Mouse (Mus musculus) urinary bladder, postnatal 25 days (tissue): ENCODE results near the gene Lipk.

Experiments
- DNase-seq: peaks from one replicate; pipeline ENCODE4 v3.0.0; 2022; ENCODE audit warnings: low spot score

Gene Lipk

DNA sequence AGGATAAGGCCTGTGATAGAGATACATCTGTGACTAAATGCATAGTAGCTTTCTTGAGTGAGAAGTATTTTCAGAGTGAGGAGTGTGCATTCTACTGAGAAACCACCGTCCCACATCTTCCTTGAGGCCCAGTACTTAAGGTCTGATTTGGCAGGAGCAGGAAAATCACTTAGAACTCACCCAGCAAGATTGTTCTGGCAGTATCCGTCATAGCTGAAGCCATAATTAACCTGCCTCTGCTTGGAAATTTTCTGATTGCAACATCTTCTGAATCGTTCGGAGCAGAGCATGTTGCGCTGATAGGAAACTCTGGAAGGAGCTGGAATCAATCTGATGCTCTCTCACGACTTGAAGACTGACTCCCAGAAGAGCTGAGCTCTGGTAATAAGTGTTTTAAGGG lies at the start of gene Lipk:
TSS of gene Lipk (plus strand) at position 289 of the 400 bp plus-strand sequence.
- DNase-seq: no peak

DNA sequence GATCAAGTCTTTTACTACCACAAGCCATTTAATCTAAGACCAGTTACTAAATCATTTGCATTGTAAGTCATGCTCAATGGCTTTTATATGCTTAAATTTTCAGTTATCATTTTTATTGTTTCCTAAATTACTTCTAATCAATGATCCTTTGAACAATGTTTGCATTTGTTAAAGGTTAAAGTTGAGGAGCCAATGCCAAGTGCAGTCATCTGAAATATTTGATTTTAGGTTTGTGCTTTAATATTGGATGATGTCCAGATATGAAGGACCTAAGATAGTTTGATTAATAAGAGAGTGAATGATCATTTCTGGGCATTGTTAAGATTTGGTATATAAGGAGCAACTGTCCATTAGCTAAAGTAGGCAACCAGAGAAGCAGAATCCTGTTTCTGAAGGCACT lies 47.2 kb upstream of the Lipk start, which contains the start of gene Lipf:
TSS of gene Lipf (plus strand) at position 301 of the 400 bp plus-strand sequence.
- DNase-seq: no peak

DNA sequence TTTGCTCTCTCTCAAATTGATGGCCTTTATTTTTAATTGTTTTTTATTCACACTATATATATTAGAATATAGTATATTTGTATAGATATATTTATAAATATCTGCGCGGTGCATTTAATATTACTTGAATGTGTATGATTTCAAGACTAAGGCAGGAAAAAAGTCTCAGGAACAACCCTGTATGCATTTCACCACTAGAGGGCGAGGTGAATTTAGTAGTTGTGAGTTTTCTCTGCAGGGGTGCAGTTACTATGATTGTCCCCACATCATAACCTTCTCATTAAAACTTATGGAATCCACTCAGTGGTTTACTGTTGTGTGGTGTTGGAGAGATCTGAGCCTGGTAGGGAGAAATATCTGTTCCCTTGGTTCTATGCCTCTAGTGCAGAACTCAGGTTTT lies 29.1 kb upstream of the Lipk start:
- no peak for DNase-seq

DNA sequence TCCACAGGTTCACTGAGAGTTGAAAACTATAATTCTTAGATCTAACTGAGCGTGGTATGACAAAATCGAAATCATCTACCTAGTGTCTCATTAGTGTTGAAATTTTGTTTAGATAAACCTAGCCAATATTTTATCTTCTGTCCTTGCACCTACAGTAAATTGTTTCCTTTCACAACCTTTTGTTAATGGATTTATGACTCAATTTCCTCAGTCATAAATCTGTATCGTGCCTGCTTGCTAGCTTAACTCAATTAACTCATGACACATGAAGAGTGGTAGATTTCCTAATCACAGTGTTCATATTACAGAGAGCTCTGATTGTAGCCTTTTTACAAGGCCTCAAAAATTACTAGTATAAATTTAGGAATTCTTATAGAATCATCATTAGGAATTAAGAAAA lies 25.0 kb upstream of the Lipk start:
- DNase-seq: no peak

DNA sequence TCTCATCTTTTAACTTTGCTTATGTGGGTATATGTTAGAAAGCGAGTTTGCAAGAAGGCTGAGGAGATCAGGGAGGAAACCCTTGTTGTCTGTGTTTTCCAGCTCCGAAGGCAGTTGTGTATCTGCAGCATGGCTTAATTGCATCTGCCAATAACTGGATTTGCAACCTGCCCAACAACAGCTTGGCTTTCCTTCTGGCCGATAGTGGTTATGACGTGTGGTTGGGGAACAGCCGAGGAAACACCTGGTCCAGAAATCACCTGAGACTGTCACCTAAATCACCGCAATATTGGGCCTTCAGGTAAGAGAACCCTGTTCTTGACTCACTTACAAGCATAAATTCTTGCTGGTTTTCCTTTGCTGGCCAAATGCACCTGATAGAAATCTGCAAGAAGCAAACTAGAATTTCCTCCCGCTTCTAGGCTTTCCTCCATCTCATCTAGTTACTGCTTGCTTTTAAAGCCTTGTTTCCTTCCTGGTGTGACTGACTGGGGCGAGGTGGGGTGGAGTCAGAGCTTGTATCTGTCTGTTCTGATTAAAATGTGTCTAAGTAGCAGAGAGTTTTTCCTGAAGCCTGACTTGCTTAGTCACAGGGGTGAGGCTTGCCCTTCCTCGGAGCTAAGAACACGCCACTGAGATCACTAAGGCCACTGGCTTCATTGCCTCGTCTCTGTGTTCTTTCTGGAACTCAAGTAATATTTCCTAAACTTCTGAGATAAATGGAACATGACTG lies 13.5 kb downstream of the Lipk start:
- DNase-seq: no peak

DNA sequence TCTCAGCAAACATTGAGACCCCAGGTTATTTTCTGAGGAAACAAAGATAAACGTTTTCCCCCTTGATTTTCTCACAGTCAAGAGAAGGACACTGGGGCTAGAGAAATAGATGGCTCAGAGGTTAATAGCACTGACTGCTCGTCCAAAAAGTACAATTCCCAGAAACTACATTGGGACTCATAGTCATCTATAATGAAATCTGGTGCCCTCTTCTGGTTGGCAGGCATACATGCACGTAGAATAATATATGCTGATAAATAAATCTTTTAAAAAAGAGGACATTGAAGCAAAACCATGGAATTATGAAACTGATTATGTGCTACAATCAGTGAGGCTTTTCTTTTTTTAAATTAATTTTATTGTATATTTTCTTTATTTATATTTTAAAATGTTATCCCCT lies 14.7 kb downstream of the Lipk start:
- no peak for DNase-seq

DNA sequence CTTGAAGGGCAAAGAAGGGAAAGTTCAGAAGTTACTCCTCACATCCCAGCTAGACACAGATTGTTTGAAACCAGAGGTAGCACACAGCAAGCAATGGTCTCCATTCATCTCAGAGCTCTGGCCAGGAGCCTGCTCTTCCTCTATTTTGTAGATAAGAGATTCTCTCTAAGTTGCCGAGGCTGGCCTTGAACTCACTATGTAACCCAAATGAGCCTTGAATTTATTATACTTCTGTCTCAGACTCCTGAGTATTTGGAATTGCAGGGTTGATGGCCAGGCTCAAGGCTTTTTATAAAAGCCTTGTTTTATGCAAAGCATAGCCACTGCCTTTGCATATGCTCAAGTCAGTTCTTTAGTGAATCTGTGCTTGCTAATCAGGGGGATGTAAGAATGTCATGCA lies 31.6 kb downstream of the Lipk start:
- no peak for DNase-seq

DNA sequence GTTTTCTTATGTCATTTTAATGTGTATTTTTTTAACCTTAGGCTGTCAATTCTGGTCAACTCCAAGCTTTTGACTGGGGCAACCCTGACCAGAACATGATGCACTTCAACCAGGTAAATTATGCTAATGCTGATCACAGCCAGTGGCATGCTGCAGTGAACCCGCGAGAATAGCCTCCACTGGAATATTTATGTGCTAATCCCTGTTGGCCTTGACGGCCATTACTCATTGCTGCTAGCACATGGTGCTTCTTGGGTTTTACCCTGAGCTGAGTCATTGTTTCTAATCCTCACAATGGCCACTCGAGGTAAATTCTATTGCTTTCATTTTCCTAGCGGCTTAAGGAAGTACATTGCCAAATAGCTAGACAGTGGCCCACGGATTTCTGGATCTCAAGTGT lies 34.9 kb downstream of the Lipk start:
- no peak for DNase-seq

DNA sequence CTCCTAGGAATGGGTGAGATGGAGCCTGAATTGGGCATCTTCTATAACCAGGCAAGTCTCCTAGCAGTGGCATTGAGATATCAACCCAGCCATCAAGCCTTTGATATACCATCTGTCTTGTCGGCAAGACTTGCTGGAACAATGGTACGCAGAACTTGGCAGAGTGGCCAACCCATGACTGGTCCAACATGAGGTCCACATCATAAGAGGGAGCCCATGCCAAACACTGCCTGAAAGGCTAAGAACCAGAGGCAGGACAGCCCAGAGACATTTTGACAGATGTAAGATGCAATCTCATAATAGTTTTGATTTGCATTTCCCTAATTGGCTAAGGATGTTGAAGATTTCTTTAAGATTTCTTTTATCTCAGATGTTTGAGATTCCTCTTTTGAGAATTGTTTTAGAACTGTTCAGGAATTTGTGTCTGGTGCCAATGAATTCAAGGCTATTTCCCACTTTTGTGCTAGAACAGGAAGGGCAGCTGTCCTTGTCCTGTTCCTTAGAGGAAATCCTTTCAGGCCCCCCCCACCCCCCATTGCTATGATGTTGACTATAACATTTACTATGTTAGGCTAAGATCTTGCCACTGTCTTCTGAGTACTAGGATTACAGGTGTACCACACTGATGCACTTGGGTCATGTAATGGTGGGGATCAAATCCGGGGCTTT lies 41.4 kb downstream of the Lipk start:
- no peak for DNase-seq

DNA sequence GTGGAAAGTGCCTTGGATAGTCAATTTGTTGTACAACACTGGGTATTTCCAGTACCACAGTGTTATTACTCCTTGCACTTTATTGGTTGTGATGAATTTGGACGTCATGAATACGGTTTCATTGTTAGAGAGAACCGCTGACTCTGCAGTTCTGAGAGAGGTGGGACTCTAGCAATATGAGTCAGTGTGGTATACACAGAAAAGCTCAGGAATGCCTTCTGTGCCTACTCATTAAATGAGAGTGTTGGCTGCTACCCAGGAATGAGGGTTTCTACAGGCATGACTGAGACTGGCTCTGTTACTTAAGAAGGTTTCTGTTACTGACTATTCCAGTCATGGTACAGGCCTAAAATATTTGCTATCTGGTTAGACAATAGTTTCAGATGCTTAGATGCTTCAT lies 43.4 kb downstream of the Lipk start:
- no peak for DNase-seq

DNA sequence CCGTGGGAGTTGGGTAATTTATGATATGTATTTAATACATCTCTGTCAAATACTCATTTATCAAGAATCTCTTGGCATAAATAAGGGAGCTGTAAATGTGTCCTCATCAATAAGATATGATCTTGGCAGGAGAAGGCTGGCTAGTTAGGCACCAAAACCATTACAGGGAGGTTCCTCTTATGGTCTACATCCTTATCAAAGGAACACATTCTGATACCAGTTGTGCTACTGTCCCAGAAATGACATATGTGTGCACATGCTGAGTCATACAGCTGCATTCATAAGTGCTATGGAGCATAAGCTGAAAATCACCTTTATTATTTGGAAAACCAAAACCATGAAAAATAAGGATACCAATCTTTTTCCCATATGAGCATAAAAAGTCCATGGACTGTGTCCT lies 55.5 kb downstream of the Lipk start:
- DNase-seq: no peak

DNA sequence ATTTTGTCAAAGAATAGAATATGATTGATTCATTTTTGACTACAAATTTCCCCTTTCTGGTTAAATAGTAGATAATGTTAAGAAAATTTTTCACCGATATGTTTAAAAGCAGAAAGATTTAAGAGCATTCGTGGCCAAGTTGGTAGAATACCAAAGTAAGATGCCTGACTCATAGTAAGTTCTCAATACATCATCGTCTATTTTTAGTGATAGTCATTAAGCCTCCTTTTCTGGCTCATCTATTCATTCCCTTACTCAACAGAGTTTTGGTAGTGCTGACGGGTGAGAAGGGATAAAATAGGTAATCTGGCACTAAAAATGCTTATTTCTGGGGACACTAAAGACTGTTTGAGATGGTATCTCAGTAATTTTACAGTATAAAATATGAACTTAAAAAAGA lies 56.0 kb downstream of the Lipk start:
- no peak for DNase-seq

DNA sequence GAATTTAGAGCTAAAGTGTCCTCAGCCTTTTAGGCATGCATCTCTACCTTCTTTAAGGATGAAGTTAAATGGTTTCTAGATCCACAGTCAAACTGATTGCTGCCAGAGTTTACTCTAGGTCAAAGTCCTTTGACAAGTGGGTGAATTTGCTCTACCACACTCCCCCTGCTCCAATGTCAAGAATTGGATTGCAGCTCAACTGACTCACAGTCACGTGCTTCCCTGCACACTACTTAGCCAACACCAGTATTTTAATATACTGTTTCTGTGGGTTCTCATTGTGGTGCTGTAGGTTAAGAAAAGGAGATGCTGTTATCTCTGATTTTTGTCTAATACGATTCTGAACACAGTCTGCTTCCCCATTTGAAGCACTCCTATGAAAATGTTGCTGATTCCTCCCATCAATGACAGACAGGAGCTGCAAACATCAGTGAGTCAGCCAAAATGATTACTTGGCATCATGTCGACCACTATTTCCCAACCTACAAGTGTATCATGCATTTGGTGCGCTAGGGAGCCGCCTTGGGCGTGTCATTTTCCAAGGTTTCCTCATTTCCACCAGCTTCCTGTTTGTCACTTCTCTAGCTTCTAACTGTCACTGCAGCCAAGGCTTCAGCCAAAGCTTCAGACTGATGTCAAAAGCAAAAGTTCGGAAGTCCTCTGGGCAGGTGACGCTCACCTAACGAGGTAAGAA lies 58.8 kb downstream of the Lipk start, which contains the start of gene Lipn:
TSS of gene Lipn (plus strand) at position 580 of the 694 bp plus-strand sequence.
- no peak for DNase-seq

DNA sequence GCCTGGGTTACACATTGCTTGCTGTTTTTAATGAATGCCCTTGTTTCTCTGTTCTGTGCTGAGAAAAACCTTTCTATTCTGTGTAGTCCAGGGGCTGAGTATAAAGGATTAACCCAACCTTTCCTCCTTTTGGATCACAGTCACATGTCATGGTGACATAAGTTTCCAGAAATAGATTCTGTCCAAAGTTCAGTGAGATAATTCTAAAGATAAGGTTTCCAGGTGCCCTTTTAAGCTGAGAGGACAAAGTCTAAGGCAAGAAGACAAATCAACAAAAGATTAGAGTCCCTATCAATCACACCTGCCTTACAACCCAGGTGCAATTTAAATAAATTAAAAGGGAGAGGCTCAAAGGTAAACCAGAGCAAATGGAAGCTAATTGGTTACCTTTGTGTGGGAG lies 66.1 kb downstream of the Lipk start:
- no peak for DNase-seq

DNA sequence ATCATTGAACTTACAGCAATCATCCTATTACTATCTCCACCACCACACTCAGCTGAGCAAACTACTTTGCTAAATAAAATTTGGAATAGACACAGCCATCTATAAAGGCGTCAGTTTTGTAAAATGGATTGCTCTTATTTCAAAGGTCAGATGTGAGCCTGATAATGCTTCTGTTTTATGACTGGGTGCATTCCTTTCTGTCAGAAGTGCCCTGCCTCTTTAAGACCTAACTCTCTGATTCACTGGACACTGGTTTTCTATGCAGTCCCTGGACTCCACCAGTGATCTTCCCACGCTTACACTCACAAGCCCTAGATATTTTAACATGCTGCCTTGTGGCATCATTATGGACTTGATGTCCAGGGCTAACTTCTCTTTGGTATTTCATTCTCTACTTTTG lies 70.0 kb downstream of the Lipk start:
- no peak for DNase-seq

DNA sequence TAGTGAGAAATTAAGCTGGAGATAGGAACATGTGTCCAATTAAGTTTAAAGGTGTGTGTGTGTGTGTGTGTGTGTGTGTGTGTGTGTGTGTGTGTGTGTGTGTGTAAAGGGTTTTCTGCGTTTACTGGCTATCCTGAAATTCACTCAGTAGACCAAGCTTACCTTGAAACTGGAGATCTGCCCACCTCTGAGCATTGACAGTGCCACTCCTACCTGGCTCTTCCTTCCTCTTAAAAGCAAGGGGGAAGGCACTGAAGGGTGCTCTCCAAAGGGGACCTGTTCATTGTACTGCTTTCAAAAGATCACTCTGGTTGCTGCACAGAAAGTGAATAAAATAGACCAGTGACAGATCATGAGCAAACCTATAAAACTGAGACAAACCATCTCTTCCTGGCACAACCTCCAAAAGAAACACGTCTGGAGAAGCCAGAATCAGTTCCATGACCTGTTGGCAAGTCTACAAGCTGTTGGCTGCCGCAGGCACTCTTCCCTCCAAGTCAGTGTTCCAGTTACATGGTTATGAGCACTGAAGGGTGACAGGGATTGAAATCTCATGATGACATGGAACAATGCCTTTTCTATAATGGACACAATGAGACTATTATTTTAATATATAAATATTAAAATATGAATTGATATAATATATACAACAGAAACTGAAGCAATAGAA lies 81.1 kb downstream of the Lipk start:
- no peak for DNase-seq

DNA sequence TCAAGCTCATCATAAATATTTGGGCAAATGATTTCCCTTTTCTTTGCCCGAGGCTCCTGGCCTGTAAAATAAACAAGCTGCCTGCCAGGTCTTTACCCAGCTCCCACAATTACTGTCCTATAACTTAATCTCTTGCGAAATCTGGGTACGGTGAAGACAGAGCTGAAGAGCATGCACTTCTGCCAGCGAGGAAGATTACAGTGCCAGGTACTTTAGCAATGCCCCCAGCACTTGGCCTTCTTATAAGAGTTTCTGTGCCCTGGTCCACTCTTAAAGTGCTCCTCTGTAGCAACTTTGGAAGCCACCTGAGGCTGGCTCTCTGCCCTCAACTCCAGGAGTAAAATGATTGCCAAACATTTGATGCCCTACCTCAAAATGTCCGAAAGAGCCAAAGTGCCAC lies 87.3 kb downstream of the Lipk start:
- DNase-seq: no peak

DNA sequence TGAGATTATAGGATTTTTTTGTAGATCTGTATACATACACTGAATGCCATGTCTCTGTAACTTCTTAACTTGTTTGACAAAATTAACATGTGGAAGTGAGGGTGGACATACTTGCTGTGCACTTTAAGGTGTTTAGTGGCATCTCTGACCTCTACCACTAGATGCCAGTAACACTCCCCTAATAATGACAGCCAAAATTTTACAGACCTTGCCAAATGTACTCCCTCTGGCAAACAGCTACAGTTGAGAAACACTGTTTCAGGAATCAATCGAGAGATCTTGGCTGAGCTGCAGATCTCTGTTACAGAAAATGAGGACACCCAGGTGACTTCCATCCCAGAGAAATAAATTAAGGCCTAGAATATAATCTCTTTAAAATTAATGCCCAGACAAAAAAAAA lies 88.1 kb downstream of the Lipk start:
- no peak for DNase-seq
